Mouse (Mus musculus) thymus, adult 2 months (tissue): ENCODE results near the gene Nub1. TPM values are rescaled to one million over a fixed set of nuclear protein-coding genes. Genes with fewer than 3 reads are reported as not detected.

Experiments used
- DNase-seq: peaks from one replicate; pipeline ENCODE4 v3.0.0; 2021
- H3K27ac ChIP-seq: fragments of 200-500 bp; 2 replicates; pipeline ENCODE4 v1.5.1; 2012; ENCODE audit warnings: low read length, control low read depth; ENCODE audit not compliant: control insufficient read depth, insufficient read depth
- H3K27me3 ChIP-seq: fragments of 200-500 bp; 2 replicates; pipeline ENCODE4 v1.6.1; 2012; ENCODE audit warnings: mild to moderate bottlenecking, low read length, moderate library complexity, mixed read lengths; ENCODE audit not compliant: control insufficient read depth, insufficient read depth
- H3K36me3 ChIP-seq: fragments of 200-500 bp; 2 replicates; pipeline ENCODE4 v1.6.1; 2012; ENCODE audit warnings: mild to moderate bottlenecking, low read length, moderate library complexity; ENCODE audit not compliant: control insufficient read depth, insufficient read depth
- H3K4me1 ChIP-seq: fragments of 200-500 bp; replicated peaks from 2 replicates; pipeline ENCODE4 v1.6.1; 2012; ENCODE audit warnings: low read length; ENCODE audit not compliant: control insufficient read depth, insufficient read depth
- H3K4me3 ChIP-seq: fragments of 200-500 bp; 2 replicates; pipeline ENCODE4 v1.5.1; 2012; ENCODE audit warnings: mild to moderate bottlenecking, low read length, control low read depth, moderate library complexity; ENCODE audit not compliant: control insufficient read depth, insufficient read depth
- CTCF ChIP-seq: fragments of 200-500 bp; IDR thresholded peaks from 2 replicates; pipeline ENCODE4 v1.5.1; 2012; ENCODE audit warnings: mild to moderate bottlenecking, control low read depth, low read length, moderate library complexity, borderline replicate concordance; ENCODE audit not compliant: control insufficient read depth, poor library complexity, insufficient read depth; ENCODE audit errors: extremely low read depth
- POLR2A ChIP-seq: fragments of 200-500 bp; IDR thresholded peaks from 2 replicates; pipeline ENCODE4 v1.6.1; 2012; ENCODE audit warnings: mild to moderate bottlenecking, low read length, control low read depth, moderate library complexity; ENCODE audit not compliant: control insufficient read depth, poor library complexity, insufficient read depth; ENCODE audit errors: extremely low read depth
- WGBS: fragments of 180-500 bp; shearing (Covaris S2); methylation state at CpG from one replicate; pipeline ENCODE4 v1.1.7; 2018; 5-methylcytosine and 5-hydroxymethylcytosine counted together
- polyA plus RNA-seq: library from polyadenylated mRNA; depleted of rRNA; stranded (reverse); fragments of >200 nt; gene quantifications from 2 replicates; pipeline ENCODE4 v1.2.3, GENCODE M21; 2012

The Nub1 gene
- polyA plus RNA-seq, 1 experiment = 75.4 TPM

DNA sequence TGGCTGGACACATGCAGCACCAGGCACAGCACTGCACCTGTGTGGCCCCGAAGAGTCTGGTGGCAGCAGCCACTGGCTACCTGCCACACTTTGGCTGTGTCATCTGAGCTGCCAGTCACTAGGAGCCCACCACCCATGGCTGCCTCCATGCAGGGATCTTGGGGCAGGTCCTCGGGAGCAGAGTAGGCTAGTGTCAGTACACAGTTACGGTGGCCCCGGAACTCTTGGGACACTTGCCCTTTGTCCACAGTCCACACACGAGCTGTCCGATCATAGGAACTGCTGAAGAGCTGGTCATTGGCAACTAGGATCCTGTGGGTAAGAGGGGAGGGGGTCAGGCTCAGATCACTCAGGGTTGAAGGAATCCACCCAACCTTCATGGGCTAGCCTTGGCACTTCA, 32.7 kb downstream of the Nub1 start:
- Histone ChIP-seq H3K36me3 (no peaks in the 10 kb centered on the region), H3K4me1 (no peaks in the 10 kb centered on the region), H3K27me3 (no peaks in the 10 kb centered on the region), H3K27ac (no peak overlapping the region), H3K4me3 (no peak overlapping the region)
- no peak for TF ChIP-seq CTCF
- no peak for TF ChIP-seq POLR2A
- no peak for DNase-seq
- WGBS = 94% methylated on average over 6 of the region's 6 CpGs

- no peak overlapping the region for H3K4me3 ChIP-seq
- WGBS = 84% methylated on average over 3 of the region's 3 CpGs
- TF ChIP-seq POLR2A (no peak), CTCF (no peak)
- H3K27me3 ChIP-seq = no peaks in the 10 kb centered on the region
- H3K36me3 ChIP-seq = no peaks in the 10 kb centered on the region
- peaks cover 9% of the 10 kb centered on the region for H3K4me1 ChIP-seq
- H3K27ac ChIP-seq = no peak overlapping the region
- no peak for DNase-seq
Observed at GRCm38 (mm10) chr5:24719852-24720251, 34.5 kb downstream of the Nub1 start.

GRCm38 (mm10) chr5:24723527-24724269, 38.4 kb downstream of the Nub1 start:
- no peak for TF ChIP-seq CTCF
- TF ChIP-seq POLR2A = no peak
- H3K4me3 ChIP-seq = no peak overlapping the region
- DNase-seq = no peak
- H3K36me3 ChIP-seq = no peaks in the 10 kb centered on the region
- peaks cover 17% of the 10 kb centered on the region for H3K4me1 ChIP-seq
- H3K27ac ChIP-seq = no peak overlapping the region
- no peaks in the 10 kb centered on the region for H3K27me3 ChIP-seq
- 89% methylated on average over 11 of the region's 11 CpGs for WGBS

GRCm38 (mm10) chr5:24724270-24724634, 38.9 kb downstream of the Nub1 start:
- TF ChIP-seq POLR2A (no peak), CTCF (no peak)
- no peak for DNase-seq
- WGBS = 53% methylated on average over 5 of the region's 5 CpGs
- Histone ChIP-seq H3K27me3 (no peaks in the 10 kb centered on the region), H3K36me3 (no peaks in the 10 kb centered on the region), H3K4me1 (peaks cover 17% of the 10 kb centered on the region), H3K4me3 (no peak overlapping the region), H3K27ac (no peak overlapping the region)

- 76% methylated on average over 5 of the region's 5 CpGs for WGBS
- Histone ChIP-seq H3K4me1 (peaks cover 17% of the 10 kb centered on the region), H3K36me3 (no peaks in the 10 kb centered on the region), H3K27ac (no peak overlapping the region), H3K4me3 (no peak overlapping the region), H3K27me3 (no peaks in the 10 kb centered on the region)
- DNase-seq = no peak
- TF ChIP-seq CTCF (no peak), POLR2A (no peak)
Observed at GRCm38 (mm10) chr5:24724805-24725204, 39.5 kb downstream of the Nub1 start.

DNA sequence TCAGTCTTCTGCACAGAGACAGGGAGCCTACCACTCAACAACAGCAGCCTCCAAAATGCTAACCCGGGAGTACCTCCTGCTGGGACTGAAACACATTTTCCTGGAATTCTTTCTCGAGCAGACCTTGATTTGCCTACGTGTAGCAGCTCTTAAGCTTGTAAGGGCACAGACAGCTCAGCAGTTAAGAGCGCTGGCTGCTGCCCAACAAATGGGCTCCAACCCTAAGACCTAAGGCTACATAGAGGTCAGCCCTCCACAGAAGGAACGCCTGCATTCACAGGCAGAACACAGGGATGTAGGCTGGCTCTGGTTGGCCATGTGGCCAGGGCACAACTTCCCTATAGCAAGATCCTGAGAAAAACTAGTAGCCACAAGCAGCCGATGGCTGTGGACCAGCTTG, 40.6 kb downstream of the Nub1 start:
- no peak overlapping the region for H3K4me3 ChIP-seq
- WGBS = 93% methylated on average over 6 of the region's 6 CpGs
- peaks cover 11% of the 10 kb centered on the region for H3K27me3 ChIP-seq
- no peaks in the 10 kb centered on the region for H3K36me3 ChIP-seq
- TF ChIP-seq POLR2A (no peak), CTCF (no peak)
- no peak for DNase-seq
- H3K4me1 ChIP-seq = peaks cover 28% of the 10 kb centered on the region
- H3K27ac ChIP-seq = no peak overlapping the region
